Mouse (Mus musculus): ENCODE data around the gene Zfp422. TPM values are rescaled to one million over a fixed set of nuclear protein-coding genes. Genes with fewer than 3 reads are reported as not detected.
"Not testable (repeated sequence)": the region's sequence is repeated elsewhere in the genome, so short reads cannot be mapped to it uniquely, and the experiment has no call there.

Zfp422 gene
- polyA plus RNA-seq, 1 experiment from 2014 or later = 184 TPM

DNA sequence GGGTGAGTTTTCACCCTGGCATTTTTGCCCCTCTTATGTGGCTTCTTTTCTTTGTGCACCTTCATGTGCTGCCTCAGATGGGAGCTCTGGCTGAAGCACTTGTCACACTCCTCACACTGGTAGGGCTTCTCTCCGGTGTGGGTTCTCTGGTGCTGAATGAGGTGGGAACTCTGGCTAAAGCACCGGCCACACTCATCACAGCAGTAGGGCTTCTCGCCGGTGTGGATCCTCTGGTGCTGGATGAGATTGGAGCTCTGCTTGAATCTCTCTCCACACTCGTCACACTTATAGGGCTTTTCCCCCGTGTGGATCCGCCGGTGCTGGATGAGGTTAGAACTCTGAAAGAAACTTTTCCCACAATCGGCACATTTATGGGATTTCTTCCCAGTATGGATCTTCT lies 2.4 kb downstream of the Zfp422 start:
- not testable (repeated sequence) for ATAC-seq (replicated peaks; ENCODE audit: low FRiP score)

DNA sequence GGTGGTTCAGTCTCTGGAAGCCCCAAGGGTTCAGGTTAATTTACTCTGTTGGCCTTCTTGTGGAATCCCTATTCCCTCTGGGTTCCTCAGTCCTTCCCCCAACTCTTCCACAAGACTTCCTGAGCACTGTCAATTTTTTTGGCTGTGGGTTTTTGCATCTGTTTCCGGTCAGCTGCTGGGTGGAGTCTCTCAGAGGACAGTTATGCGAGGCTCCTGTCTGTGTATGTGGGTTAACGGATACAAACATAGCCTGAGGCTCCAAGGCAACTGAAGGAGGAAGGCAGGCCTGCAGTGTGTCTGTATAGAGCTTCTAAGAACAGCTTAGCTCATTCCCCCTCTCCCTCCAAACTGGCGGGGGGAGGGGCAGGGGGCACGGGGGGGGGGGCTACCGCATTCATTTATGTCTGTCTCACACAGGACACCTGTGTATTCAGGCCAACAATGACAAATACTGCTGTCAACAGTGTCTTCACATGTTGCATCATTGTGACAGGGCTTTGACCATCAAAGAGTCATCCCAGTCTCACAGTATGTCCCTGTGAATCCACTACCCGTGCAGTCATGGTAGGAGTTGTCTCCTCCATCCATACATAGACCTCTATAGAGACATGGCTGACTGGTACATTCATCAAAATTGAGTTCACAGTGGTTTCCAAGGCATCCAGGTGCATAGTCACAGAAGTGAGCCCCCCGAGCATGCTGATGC lies 7.3 kb downstream of the Zfp422 start:
- H3K4me1 ChIP-seq = no peaks in the 10 kb centered on the region
- no peak for ATAC-seq (replicated peaks; ENCODE audit: low FRiP score)
- no peak overlapping the region for H3K4me3 ChIP-seq (replicated peaks)
- H3K36me3 ChIP-seq = peaks cover 16% of the 10 kb centered on the region
- H3K9me3 ChIP-seq (replicated peaks) = no peaks in the 10 kb centered on the region
- no peak overlapping the region for H3K9ac ChIP-seq
- no peak overlapping the region for H3K4me2 ChIP-seq
- 70% methylated on average over 8 of the region's 8 CpGs for WGBS
- H3K27ac ChIP-seq = no peak overlapping the region
- H3K27me3 ChIP-seq = no peaks in the 10 kb centered on the region

More for the DNA sequence above, 2.4 kb downstream of the Zfp422 start:
- H3K27ac ChIP-seq; H3K27me3 ChIP-seq; H3K9ac ChIP-seq; H3K9me3 ChIP-seq (replicated peaks); H3K4me1 ChIP-seq; H3K4me2 ChIP-seq; H3K4me3 ChIP-seq (replicated peaks): not testable (repeated sequence)
- WGBS = 98% methylated on average over 9 of the region's 9 CpGs
- H3K36me3 ChIP-seq = peaks cover 23% of the 10 kb centered on the region

DNA sequence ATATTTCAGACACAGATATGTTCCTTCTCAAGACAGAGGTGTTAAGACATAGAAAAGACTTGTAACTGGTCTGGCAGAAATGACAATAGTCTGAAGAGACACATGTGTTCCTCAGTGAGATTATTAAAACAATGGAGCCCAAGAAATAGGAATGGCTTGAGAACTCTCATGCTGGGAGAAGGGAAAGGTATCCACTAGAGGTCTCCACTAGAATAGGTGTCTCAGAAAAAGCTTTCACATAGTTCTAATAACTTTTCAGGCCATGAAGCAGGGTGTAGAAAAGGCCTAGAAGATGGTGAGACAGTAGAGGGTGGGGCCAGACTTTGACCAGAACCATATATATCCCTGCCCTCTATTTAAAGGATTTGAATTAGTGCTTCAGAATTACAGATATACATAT lies 10.7 kb downstream of the Zfp422 start:
- Histone ChIP-seq H3K4me1 (no peaks in the 10 kb centered on the region), H3K9me3 (replicated peaks) (no peaks in the 10 kb centered on the region), H3K27ac (no peak overlapping the region), H3K27me3 (no peaks in the 10 kb centered on the region), H3K4me2 (no peak overlapping the region), H3K9ac (no peak overlapping the region), H3K4me3 (replicated peaks) (no peak overlapping the region), H3K36me3 (no peaks in the 10 kb centered on the region)
- ATAC-seq (replicated peaks; ENCODE audit: low FRiP score) = no peak

DNA sequence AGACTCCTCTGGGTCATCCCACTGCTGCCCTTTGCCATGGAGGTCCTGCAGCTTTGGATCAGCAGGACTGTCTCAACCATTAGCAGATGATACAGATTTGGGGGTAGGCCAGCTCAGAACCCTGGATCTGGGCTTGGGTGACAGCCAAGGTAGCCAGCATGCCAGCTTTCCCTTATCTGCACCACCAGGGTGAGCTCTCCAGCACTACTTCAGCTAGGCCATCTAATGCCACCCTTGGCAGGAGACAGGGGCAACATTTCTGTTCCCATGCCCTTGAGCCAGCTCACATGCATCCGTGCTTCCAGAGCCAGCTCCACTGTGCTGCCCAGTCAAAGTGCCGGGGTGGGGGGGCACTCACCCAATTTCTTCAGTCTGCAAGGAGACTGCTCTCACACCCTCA lies 13.1 kb downstream of the Zfp422 start:
- H3K27me3 ChIP-seq = no peaks in the 10 kb centered on the region
- no peak overlapping the region for H3K4me2 ChIP-seq
- H3K4me3 ChIP-seq (replicated peaks) = no peak overlapping the region
- H3K27ac ChIP-seq = no peak overlapping the region
- no peak overlapping the region for H3K9ac ChIP-seq
- ATAC-seq (replicated peaks; ENCODE audit: low FRiP score) = no peak
- WGBS = 85% methylated on average over 2 of the region's 2 CpGs
- no peaks in the 10 kb centered on the region for H3K9me3 ChIP-seq (replicated peaks)
- no peaks in the 10 kb centered on the region for H3K36me3 ChIP-seq
- H3K4me1 ChIP-seq = no peaks in the 10 kb centered on the region

DNA sequence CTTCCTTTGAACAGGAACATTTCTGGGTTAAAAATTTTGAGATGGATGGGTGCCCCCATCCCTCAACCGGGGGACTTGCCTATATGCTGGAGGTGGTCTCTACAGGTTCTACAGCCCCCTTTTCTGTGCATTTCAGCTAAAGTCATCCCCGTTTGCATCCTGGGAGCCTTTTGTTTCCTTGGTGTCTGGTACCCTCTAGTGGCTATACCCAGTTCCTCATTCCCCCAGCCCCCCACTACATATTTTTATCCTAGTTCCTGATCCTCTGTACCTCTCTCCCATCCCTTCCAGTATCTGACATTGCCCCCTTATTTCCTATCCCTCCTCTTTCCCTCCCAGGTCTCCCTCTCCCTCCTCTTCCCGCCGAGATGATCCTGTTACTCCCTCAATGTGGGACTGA lies 21.6 kb downstream of the Zfp422 start:
- H3K27me3 ChIP-seq = peaks cover 6% of the 10 kb centered on the region; the same call in 1 of the 2 replicates
- H3K36me3 ChIP-seq = no peaks in the 10 kb centered on the region
- H3K9me3 ChIP-seq (replicated peaks) = no peaks in the 10 kb centered on the region
- no peak overlapping the region for H3K9ac ChIP-seq
- 42% methylated on average over 4 of the region's 4 CpGs for WGBS
- H3K4me3 ChIP-seq (replicated peaks) = no peak overlapping the region
- H3K4me2 ChIP-seq = no peak overlapping the region
- H3K27ac ChIP-seq = no peak overlapping the region
- ATAC-seq (replicated peaks; ENCODE audit: low FRiP score) = no peak
- no peaks in the 10 kb centered on the region for H3K4me1 ChIP-seq

DNA sequence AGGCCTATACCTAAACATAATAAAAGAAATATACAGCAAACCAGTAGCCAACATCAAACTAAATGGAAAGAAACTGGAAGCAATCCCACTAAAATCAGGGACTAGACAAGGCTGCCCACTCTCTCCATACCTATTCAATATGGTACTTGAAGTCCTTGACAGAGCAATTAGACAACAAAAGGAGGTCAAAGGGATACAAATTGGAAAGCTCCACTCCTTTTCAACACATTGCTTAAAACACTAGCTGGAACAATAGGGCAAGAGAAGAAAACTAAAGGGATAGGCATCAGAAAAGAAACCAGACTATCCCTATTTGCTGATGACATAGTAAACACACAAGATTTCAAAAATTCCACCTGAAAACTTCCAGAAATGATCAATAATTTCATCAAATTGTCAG lies 27.8 kb downstream of the Zfp422 start:
- H3K4me1 ChIP-seq; H3K27ac ChIP-seq; H3K9ac ChIP-seq; H3K9me3 ChIP-seq (replicated peaks); H3K27me3 ChIP-seq; ATAC-seq (replicated peaks; ENCODE audit: low FRiP score); H3K4me3 ChIP-seq (replicated peaks); H3K36me3 ChIP-seq; H3K4me2 ChIP-seq: not testable (repeated sequence)

DNA sequence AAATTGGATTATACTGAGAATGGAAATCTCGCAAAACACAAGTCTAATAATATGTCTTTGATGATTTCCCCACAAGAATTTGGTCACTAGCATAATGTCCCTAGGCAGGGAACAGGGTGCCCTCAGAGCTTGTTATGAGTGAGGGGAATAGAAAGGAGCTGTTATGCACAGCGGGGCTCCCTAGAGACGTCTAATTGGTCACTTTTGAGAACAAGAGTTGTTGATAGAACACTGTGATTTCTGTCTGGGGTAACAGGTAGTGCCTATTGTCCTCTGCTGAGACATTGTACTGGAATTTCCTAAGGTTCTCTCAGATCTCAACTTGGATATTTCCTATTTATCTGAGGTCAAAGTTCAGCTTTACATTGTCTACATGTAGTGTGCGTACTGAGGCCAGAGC lies 44.7 kb downstream of the Zfp422 start, which contains the start of gene Olfr215:
Gene Olfr215 (minus strand): TSS at position 101 of the 400 bp plus-strand sequence.
- Histone ChIP-seq H3K4me3 (replicated peaks) (no peak within 1 kb of the TSS), H3K27ac (no peak within 1 kb of the TSS), H3K9ac (no peak within 1 kb of the TSS), H3K4me2 (no peak within 1 kb of the TSS), H3K27me3 (no peaks in the 10 kb centered on the region), H3K9me3 (replicated peaks) (no peaks in the 10 kb centered on the region), H3K36me3 (no peaks in the 10 kb centered on the region), H3K4me1 (no peaks in the 10 kb centered on the region)
- ATAC-seq (replicated peaks; ENCODE audit: low FRiP score) = no peak
- WGBS = 79% methylated on average over 4 of the region's 4 CpGs

Small RNA genes lying within 50 kb of the gene (microRNA-seq; reads per million reads assigned to microRNA genes)
- not detected for gene Mir7043

Other genes starting within 250 kb of the Zfp422 start
- gene Alox5, start 167.8 kb downstream of the Zfp422 start, polyA plus RNA-seq (2015; fragmentation: Nextera tagmentation; extraction: Ambion mirVana) = 0.67 and 0.92 TPM in 2 replicates
- not detected in 2 replicates for gene Olfr211, start 139.9 kb downstream of the Zfp422 start, polyA plus RNA-seq (2015; fragmentation: Nextera tagmentation; extraction: Ambion mirVana)
- gene Olfr212, start 122.5 kb downstream of the Zfp422 start, polyA plus RNA-seq (2015; fragmentation: Nextera tagmentation; extraction: Ambion mirVana) = not detected in 2 replicates
- gene Olfr213, start 90.5 kb downstream of the Zfp422 start, polyA plus RNA-seq (2015; fragmentation: Nextera tagmentation; extraction: Ambion mirVana) = not detected in 2 replicates
- 0.33 and 0.47 TPM in 2 replicates for gene Gm5580, start 77.9 kb downstream of the Zfp422 start, polyA plus RNA-seq (2015; fragmentation: Nextera tagmentation; extraction: Ambion mirVana)
- gene Olfr214, start 74.8 kb downstream of the Zfp422 start, polyA plus RNA-seq (2015; fragmentation: Nextera tagmentation; extraction: Ambion mirVana) = not detected in 2 replicates
- gene Olfr215, start 44.8 kb downstream of the Zfp422 start, polyA plus RNA-seq (2015; fragmentation: Nextera tagmentation; extraction: Ambion mirVana) = not detected in 2 replicates
- 29.3 and 30.6 TPM in 2 replicates for gene Depp1, start 21.6 kb upstream of the Zfp422 start, polyA plus RNA-seq (2015; fragmentation: Nextera tagmentation; extraction: Ambion mirVana)
- 6.0 and 6.1 TPM in 2 replicates for gene Rassf4, start 45.0 kb upstream of the Zfp422 start, polyA plus RNA-seq (2015; fragmentation: Nextera tagmentation; extraction: Ambion mirVana)
- gene Tmem72, start 87.9 kb upstream of the Zfp422 start, polyA plus RNA-seq (2015; fragmentation: Nextera tagmentation; extraction: Ambion mirVana) = 5.6 and 6.1 TPM in 2 replicates

Measured in kidney, embryonic 15.5 days (tissue).